Mouse (Mus musculus) cerebellum, postnatal 4 days (tissue): ENCODE data around the gene 5730480H06Rik.
A peak's percentile ranks its signal among the peaks of the same experiment; 100 is the strongest.

Experiments used
- DNase-seq, 2 experiments: peaks; one replicate each; pipeline ENCODE4 v3.0.0; 2022; ENCODE audit warnings: low spot score in 2 of 2, mixed read lengths in 1 of 2

5730480H06Rik gene

DNA sequence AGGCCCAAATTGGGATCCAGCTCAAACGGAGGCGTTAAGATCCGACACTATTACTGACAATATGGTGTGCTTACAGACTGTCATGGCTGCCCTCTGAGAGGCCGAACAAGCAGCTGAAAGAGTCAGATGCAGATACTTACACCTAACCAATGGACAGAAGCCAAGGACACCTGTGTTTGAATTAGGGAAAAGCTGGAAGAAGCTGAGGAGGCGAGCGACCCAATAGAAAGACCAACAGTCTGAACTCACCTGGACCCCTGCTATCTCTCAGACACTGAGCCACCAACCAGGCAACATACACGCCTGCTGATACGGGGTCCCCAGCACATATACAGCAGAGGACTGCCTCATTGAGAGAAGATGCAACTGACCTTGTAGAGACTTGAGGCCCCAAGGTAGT, at the start of gene 5730480H06Rik:
Gene 5730480H06Rik, plus strand, starts transcription at position 301 of the 400 bp plus-strand sequence.
- DNase-seq, result no peak

DNA sequence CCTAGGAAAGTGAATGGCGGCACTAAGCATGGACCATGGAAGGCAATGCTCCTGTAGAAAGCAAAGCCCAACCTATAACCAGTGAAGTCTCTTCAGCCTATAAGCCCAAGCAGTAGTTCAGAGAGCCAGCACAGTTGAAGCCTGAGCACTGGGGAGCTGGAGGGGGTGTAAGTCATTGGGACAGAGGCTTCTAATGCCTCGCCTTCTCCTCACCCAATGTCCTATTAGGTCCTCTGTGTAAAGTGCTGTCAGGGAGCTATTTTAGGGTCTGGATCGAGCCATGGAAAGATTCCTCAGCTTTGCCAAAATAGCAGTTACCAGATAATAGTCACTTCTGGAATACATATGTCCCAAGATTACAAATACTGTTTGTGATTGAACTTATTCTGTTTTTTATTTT, 26.6 kb upstream of the 5730480H06Rik start:
- no peak for DNase-seq

DNA sequence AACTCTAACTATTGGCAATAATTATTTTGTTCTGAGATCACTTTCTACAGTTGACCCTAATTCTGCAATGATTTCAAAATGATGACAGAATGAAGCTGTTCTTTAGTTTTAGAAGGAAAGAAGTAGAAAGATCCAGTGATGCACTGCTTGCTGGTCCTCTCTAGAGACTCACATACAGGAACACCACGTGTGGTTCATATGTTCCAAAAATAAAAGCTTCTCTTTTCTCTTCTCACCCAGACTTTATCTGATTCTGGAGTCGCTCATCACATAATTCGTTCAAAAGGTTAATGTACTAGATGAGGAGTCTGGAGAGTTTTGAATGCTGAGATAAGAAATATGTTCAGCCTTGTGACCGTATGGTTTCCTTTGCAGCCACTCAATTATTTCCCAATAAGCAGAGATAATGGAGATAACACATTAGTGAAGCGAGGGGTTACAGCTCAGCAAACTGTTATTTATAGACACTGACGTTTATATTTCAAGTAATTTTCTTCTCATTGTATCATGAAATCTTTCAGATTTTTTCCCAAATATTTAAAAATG, 12.6 kb upstream of the 5730480H06Rik start:
- DNase-seq, result no peak

DNA sequence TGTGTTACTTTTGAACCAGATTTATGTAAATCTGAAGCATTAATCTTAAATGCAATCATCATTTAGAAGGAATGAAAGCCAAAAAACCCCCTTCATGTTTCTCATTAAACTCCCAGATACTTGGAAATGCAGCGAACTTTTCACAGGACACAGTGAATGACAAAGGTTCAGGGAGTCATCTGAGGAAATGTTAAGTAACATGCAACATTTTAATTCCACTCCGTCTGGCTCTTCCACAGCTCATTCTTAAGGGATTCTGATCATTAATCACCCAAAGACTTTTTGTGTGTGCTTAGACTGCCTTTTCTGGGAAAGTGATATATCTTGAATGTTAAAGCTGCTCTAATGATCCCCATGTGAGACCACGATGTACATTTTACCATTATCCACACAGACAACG, 7.2 kb upstream of the 5730480H06Rik start:
- DNase-seq, result no peak

DNA sequence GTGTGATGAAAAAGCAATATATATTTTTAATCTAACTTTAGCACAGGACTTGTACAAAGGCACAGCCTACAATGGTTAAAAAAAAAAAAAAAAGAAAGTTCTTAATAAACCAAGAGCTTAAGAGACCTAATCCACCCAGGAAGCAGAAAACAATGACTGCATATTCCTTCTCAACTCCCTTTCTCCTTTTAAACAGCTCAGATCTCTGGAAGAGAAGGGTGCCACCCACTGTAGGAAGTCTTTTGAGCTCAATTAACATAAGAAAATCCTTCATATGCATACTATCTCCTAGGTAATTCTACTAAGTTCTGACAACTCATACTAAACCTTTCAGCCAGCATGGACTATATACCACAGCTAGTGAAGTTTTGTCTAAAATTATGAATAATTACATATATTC, 1.5 kb upstream of the 5730480H06Rik start:
- DNase-seq, result no peak

DNA sequence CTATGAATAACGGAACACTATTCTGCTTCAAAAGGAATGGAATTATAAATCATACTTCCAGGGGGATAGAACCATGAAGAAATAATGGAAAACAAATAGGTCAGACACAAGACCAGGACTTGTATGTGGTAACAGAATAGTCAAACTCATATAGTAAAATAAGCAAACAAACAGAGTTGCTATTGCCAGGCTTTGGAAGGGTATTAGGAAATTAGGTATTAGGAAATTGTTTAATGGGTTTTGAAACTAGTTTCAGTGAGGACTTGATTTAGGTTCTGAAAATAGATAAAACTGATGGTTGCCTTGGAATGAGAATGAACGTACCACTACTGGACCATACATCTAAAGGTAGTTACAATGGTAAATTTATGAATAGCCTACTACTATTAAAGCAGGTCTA, 2.0 kb downstream of the 5730480H06Rik start:
- no peak for DNase-seq

DNA sequence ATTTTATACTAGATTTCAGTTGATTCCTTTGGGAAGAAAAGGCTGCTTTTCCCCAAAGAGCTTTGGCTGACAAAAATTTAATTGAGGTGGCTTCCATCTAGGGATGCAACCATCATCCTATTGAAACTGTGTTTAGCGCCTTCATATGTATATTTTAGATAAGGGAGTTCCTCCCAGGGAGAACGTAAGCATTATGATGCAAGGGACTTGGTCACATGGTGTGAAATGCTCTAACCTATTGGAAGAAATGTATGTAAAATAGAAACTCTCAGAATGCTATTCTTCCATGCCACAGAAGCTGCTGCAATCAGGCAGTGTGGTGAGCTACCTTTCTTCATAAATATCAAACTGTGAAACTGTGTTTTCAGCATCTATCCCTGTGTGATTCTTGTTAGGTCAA, 3.1 kb downstream of the 5730480H06Rik start:
- no peak for DNase-seq

DNA sequence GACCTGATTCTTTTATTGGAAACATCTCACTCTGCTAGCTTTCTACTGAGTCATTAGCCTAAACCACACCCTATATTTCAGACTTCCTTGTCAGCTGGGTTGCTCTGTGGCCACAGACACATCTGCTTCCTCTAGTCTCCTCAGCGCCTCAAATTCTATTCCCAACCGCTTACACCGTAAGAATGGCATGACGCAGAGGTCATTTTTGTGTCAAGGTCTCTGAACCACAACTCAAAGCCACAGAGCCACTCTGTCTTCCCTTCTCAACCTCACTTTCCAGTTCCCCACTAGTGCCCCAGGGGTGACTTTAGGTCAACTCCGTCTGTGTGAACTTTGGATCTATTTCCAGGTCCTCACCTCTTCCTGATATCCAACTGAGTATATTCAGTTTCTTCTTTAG, 3.7 kb downstream of the 5730480H06Rik start:
- DNase-seq, result no peak

DNA sequence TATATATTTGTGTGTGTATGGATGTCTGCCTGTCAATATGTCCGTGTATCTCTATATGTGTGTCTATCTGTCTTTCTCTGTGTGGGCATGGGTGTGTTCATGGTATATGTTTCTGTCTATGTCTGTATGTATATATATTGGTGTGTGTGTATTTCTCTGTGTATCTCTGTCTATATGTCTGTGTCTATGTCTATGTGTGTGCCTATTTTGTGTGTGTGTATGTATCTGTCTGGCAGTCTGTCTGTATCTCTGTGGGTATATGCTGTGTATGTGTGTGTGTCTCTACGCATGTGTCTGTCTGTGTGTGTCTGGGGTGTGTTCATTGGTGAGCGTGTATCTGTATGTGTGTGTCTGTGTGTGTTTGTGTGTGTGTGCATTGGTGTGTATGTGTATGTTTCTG, 5.7 kb downstream of the 5730480H06Rik start:
- DNase-seq, result no peak

DNA sequence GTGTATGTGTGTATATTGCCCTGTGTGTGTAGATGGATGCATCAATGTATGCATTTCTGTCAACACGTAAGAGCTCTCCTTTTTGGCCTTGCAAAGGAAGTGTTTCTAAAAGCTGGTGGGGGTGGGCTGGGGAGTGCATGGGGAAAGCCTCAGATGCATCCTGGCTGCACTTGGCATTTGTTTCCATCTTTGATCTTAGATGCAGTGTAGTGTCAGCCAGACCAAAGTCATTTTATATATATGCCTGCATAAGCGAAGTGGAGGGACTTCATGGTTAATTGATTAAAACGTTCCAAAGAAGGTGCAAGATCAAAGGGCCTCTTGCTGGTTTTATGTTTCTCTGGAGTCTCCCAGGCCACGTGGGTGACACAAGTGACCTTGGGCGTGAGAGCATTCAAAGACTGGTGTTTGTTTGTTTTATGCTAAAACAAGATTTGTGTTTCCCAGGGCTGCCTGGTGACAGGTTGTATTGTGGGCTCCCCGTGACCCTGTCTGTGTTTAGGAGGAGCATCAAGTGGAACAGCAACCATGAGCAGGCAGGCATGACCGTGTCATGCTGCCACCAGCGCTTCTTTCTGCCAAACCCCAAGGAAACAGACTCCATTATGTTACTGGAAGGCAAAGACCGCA, 6.2 kb downstream of the 5730480H06Rik start:
- DNase-seq, result no peak

DNA sequence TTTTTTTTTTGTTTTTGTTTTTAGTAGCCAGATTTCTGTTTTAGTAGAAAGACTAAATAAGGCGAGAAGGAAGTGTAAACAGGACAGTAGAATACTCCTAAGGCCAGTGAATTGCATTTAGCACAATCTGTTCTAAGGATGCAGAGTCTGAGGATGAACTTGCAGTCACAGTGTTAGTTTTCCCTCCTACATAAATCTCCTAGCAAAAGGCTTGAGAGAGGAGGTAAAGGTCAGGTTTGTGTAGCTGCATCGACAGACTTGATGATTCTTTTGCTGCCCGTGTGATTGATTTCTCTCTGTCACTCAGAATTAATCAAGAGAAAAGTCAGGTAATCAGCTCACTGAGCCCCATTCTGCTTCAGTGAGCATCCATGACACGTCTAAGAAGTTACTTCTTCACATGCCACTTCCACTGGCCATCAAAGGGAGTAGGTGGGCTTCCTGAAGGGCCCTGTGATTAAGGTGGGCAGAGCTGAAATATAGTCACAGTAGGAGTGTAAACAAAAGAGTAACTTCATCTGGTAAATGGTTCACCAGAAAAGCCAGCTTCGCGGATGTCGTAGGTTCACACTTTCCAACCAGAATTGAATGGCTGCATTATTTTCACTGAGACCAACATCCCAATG, 13.2 kb downstream of the 5730480H06Rik start:
- DNase-seq, result no peak

DNA sequence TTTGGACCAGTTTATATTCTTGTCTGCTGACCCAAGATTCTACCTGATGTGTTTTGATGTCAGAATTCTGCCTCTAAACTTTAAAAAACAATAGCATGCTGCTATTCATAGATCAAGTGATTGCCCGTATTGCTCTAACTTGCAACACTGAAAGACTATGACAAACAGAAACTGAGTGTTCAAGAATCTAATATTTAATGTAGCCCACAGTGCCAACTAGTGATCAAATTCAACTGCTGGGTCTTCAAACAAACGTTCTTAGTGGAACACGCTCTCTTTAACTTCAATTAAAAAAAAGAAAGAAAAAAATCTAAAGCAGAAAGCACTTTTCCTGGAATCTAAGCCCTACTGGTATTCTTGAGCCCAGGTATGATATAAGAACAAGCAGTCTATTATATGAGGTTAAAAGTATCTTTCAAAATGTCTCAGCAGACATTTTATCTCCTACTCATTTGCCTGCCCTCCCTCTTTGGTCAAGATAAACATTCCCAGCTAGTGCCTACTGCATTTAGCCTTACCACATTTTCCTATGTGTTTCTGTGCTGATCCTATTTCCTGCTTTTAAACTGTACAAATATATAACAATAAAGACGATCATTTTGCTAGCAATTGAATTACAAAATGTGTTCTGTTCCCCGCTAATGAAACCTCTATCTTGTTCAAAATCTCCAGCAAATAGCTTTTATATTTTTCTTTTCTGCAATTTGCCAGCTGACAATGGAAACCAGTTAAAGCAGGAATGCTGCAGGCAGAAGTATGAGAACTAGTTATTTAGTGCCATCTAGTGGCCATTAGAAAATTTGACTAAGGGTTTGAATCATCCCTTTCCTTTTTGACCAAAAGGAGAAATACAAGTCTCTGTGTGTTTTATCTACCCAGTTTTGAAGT, 17.6 kb downstream of the 5730480H06Rik start:
- DNase-seq, result no peak

DNA sequence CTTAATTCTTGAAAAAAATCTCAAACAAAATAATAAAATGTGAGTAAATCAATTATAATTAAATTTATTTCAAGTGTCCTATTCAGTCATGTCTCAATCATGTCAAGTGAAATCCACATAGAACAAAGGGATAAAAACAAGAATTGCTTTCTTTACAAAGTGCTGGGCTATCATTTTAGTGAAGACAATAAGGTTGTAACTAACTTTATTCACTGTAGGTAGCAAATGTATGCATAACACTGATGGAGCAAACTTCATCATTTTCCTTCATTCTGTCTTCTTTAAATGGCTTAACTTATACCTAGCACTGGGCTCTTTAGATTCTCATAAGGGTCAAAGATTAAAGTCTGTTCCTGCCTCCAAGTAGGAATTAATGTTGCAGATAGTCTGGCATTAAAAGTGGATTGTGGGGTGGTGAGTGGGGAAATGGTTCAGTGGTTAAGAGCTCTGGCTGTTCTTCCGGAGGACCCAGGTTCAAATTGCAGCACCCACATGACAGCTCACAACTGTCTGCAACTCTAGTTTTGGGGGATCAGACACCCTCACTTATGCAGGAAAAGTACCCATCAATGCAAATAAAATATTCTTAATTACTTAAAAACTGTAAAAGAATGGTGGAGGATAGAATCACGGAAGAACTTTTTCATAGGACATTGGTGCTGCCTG, 18.4 kb downstream of the 5730480H06Rik start:
- no peak for DNase-seq

DNA sequence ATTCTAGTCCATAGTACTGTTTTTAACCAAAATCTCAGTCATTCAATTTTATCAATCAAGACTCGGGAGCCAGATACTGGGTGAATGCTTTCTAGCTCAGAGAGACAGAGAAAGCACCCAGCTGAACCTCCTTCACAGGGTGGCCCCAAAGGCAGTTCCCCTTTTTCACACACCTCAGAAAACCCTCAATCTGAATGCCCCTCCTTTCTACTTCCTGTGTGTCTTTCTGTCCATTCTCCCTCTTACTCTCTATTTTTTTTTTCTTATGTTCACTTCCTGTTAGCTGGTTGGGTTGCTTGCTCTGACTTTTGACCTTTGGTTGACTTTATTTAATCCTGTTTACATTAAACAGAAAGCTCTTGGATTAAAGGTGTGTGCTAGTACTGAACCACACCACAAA, 21.6 kb downstream of the 5730480H06Rik start:
- no peak for DNase-seq

DNA sequence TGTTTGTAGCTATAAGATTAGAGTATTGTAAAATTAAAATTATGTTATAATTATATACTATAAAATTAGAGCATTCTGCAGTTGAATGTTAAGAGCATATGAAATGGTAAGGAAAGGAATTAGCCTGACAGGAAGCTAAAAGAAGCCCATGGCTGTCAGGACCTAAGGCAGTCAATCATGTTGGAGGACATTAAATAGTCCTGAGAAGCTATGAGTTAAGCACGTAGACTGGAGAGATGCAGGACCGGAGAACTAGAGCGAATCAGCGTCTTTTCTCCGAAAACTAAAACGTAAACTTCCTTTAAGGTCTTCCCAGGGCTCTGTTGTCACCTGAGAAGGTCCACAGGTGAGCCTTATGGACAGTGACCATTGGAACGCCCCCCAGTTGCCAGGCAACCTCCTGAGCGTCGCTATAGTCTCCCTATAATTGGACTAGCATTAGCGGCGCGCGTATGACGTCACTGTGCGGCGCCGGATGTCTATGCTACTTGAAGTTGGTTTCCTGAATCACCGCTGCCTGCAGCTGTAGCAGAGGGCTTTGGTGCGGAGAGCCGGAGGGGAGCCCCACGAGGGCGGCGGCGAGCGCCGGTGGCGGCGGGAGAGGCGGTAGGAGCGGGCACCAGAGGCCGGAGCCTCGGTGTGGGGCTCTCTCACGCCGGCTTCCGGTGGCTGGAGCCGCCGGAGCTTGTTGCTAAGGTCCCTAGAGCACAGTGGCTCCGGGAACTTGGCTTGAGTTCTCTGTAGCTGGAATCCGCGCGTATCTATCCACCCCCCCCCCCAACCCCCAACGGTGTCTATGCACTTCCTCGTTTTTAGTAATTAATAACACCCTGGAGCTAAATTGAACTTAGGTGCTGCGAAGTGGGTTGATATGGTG, 44.4 kb downstream of the 5730480H06Rik start:
- peak; percentile 81 to 93 for DNase-seq

DNA sequence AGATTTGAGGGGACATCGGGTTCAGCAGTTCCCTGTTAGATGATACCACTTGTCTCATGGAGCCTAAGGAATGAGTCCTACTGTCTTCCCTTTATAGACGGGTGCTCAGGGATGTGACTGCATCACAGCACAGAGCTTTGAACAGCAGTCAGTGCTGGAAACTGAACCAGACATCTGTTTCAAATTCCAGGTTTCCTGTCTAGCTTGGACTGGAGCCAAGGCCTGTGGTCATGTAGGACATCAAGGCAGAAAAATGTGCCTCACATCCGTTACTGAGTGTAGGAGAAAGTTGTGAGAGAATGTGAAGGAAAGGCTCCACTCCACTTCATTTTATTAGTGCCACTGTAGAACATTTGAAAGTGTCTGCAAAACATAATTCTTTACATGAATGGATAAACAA, 74.7 kb downstream of the 5730480H06Rik start:
- no peak for DNase-seq

DNA sequence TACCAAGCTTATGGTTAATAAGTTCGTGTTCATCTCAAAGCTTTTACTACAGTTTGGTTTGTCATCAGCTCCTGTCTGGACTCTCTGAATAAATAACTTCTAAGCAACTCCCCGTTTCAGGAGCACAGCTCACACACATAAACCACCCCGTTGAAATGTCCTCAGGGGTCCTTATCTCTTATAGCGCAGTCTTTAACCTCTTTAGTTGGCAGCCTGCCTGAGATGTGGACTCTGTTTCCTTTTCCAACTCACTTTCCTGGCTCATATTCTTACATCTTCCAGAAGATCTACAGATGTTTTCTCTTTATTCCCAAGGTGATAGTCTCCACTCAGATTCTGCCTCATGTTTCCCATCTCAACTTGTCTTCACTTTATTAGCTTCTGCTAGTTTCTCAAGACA, 80.5 kb downstream of the 5730480H06Rik start:
- no peak for DNase-seq

DNA sequence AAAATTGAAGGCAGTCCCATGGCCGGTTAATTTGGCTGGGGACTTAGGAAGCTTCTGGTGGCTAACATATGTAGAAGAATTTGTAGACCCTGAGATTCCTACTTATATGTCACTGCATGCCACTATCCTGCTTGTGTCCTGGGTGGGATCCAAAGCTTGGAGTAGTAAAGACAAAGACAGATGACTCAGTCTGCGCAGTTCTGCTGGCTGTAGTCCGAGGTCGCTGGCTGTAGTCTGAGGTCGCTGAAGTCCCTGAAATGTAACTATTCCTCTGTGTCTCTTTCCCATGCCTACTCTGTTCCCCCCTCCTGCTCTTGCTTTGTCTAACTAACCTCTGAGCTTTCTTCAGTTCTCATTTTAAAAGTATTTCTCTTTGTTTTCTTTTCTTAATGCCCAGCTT, 82.6 kb downstream of the 5730480H06Rik start:
- no peak for DNase-seq

DNA sequence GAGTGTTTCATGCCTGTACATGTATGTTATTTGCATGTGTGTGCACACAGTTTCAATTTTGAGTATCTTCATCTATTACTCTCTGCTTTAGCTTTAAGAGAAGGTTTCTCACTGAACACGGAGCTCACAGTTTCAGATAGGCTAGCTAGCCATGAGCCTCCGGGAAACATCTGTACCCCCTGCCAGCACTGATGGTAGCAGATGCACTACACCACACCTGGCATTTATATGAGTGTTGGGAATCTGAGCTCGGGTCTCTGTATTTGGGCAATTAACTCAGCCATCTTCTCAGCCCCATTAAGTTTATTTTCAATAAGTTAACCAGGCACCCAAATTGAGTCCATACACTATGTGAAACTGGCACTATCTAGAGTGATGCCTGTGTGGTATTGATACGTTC, 83.7 kb downstream of the 5730480H06Rik start:
- no peak for DNase-seq

DNA sequence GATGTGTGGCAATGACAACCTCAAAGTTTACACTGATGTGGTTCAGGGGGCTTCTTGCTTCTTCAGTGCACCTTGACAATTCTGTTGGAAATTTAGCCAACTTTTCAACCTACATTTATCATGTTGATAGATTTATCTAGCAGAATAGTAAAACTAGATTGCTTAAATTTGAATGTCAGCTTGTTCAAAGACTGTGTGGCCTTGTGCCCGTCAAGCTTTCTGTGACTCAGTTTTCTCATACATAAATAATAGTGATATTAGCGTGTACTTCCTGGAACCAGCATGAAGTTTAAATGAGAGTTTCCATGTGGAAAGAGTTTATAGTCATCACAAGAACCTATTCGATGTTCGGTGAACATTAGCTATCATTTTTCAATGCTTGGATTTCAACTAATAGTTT, 84.5 kb downstream of the 5730480H06Rik start:
- no peak for DNase-seq

DNA sequence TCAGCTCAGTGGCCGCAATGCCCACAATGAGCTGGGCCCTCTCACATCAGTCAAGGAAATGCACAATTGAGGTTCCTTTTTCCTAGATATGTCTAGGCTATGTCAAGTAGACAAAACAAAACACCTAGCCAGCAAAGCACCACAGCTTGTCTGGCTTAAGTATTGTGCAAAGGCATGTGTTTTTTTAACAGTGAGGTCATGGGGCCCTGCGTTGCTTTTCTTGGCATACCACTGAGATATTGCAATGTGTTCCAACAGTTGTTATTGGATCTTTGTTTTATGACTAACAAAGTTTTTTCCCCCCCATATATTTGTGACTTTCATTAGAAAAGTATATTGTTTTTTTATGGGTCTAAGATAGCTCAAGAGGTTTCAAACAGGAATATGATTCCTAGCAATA, 92.0 kb downstream of the 5730480H06Rik start:
- DNase-seq, result no peak
